Mouse (Mus musculus) heart, postnatal 36 days (tissue): ENCODE measurements around the gene Mplkip. TPM values are rescaled to one million over a fixed set of nuclear protein-coding genes. Genes with fewer than 3 reads are reported as not detected.

Experiments used
- microRNA-seq, 2 experiments: library from miRNA; unstranded; fragments of <30 nt; microRNA quantifications; one replicate each; pipeline ENCODE4 v1.2.0; 2021; ENCODE audit warnings: borderline number of aligned reads in 2 of 2
- total RNA-seq, 2 experiments: library from RNA; stranded (reverse); gene quantifications; 2 replicates each; pipeline ENCODE4 v1.2.3; 2021

Gene Mplkip
- total RNA-seq, 2 experiments from 2014 or later: 5.7 TPM

Small RNA genes lying within 50 kb of the gene (microRNA-seq; reads per million reads assigned to microRNA genes)
- gene Mir466i: 0 reads per million in 2 experiments

Other genes starting within 250 kb of the Mplkip start
- gene Sugct, start 361 bp downstream of the Mplkip start, total RNA-seq: under 1 TPM; 0.78 to 0.98 TPM
- gene Cdk13, start 109.9 kb downstream of the Mplkip start, total RNA-seq: 10 to 100 TPM; 25.2 to 28.1 TPM
- 10 to 100 TPM; 36.4 to 42.2 TPM for gene Rala, start 249.0 kb downstream of the Mplkip start, total RNA-seq